Mouse (Mus musculus): ENCODE measurements around the gene Atp2b4. TPM values are rescaled to one million over a fixed set of nuclear protein-coding genes. Genes with fewer than 3 reads are reported as not detected.

Gene Atp2b4
- polyA plus RNA-seq, 1 experiment from 2014 or later = 7.7 TPM

DNA sequence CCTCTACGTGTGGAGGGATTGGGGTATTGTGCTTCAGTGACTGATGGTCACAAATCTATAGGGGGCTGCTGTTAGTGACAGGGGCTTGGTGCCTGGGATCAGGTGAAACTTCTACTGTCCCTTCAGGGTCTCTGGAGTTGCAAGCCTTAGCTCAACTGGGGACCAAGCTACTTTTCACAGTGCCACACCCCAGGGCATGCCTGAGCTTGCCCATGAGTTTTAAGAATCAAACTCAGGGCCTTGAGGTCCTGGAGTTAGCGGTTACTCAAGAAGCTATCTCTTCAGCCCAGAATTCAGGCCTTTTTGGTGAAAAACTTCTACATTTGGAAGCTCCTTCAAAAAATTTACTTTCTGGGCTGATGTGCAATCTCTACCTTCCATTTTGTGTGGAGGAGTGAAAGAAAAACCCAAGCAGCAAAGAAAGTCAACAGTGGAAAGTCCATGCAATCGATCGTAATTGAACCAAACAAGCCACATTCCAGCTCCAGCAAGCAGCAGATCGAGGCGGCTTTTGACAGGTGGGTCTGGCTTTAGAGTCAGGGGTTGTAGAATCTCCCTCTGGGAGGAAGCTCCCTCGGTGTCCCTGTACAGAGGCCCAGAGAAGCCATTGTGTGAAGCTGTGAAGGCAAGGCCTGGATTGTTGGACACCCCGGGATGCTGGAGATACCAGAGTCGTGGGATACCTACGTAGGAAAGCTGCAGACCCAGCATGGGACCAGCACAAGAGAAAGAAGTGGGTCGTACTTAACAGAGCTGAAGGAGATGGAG lies 136.5 kb downstream of the Atp2b4 start:
- ATAC-seq (ENCODE audit: low read depth) = no peak
- H3K27ac ChIP-seq (ENCODE audit: low read length) = no peak overlapping the region
- WGBS = 69% methylated on average over 11 of the region's 11 CpGs

DNA sequence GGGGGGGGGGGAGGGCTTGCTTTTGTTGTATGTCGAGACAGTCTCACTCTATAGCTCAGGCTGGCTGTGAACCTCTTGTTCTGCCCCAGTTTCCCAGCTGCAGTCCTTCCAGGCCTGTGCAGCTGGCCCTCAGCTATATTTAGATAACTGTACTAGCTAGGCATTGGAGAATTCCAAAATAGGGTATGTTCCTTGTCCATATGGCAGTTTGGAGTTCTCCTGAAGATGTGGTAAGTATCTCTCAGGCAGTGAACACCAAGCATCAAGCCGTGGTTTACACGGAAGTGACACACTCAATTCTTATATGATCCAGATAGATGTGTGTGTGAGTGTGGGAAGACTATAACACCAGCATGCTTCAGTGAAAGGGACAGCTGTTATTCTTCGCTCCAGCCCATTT lies 137.4 kb downstream of the Atp2b4 start:
- Histone ChIP-seq H3K4me1 (replicated peaks; ENCODE audit: control insufficient read depth, insufficient read depth, low read length) (peaks cover 14% of the 10 kb centered on the region), H3K9me3 (ENCODE audit: control insufficient read depth, low read length) (no peaks in the 10 kb centered on the region), H3K4me3 (ENCODE audit: low read length) (no peak overlapping the region), H3K27me3 (ENCODE audit: control insufficient read depth, insufficient read depth, low read depth, low read length) (no peaks in the 10 kb centered on the region), H3K4me2 (ENCODE audit: low read depth, low read length) (no peak overlapping the region), H3K36me3 (ENCODE audit: control insufficient read depth, insufficient read depth, low read length) (peaks cover 2% of the 10 kb centered on the region), H3K9ac (ENCODE audit: low read length) (no peak overlapping the region), H3K27ac (ENCODE audit: low read length) (no peak overlapping the region)
- WGBS = 62% methylated on average over 4 of the region's 4 CpGs
- no peak for ATAC-seq (ENCODE audit: low read depth)

More for the DNA sequence above, 136.5 kb downstream of the Atp2b4 start:
- H3K36me3 ChIP-seq (ENCODE audit: control insufficient read depth, insufficient read depth, low read length) = no peaks in the 10 kb centered on the region
- no peak overlapping the region for H3K9ac ChIP-seq (ENCODE audit: low read length)
- no peak overlapping the region for H3K4me3 ChIP-seq (ENCODE audit: low read length)
- H3K27me3 ChIP-seq (ENCODE audit: control insufficient read depth, insufficient read depth, low read depth, low read length) = no peaks in the 10 kb centered on the region
- no peak overlapping the region for H3K4me2 ChIP-seq (ENCODE audit: low read depth, low read length)
- H3K4me1 ChIP-seq (replicated peaks; ENCODE audit: control insufficient read depth, insufficient read depth, low read length) = peaks cover 6% of the 10 kb centered on the region
- H3K9me3 ChIP-seq (ENCODE audit: control insufficient read depth, low read length) = no peaks in the 10 kb centered on the region

DNA sequence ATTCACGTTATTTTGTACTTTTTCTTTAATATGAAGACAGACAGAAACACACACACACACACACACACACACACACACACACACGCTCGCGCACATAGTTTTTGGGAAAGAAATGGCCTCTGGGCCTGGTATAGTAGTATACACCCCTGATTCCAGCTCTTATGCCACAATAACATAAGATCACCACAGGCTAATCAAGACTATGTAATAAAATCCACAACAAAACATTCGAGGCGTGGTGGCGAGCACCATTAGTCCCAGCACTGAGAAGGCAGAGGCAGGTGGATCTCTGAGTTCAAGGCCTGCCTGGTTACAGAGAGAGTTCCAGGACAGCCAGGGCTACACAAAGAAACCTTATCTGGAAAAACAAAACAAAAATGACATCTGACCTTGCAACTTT lies 137.9 kb downstream of the Atp2b4 start:
- no peaks in the 10 kb centered on the region for H3K27me3 ChIP-seq (ENCODE audit: control insufficient read depth, insufficient read depth, low read depth, low read length)
- H3K9me3 ChIP-seq (ENCODE audit: control insufficient read depth, low read length) = no peaks in the 10 kb centered on the region
- H3K27ac ChIP-seq (ENCODE audit: low read length) = no peak overlapping the region
- no peak overlapping the region for H3K9ac ChIP-seq (ENCODE audit: low read length)
- no peak overlapping the region for H3K4me2 ChIP-seq (ENCODE audit: low read depth, low read length)
- H3K36me3 ChIP-seq (ENCODE audit: control insufficient read depth, insufficient read depth, low read length) = peaks cover 5% of the 10 kb centered on the region
- H3K4me3 ChIP-seq (ENCODE audit: low read length) = no peak overlapping the region
- no peak for ATAC-seq (ENCODE audit: low read depth)
- 91% methylated on average over 7 of the region's 7 CpGs for WGBS
- peaks cover 19% of the 10 kb centered on the region for H3K4me1 ChIP-seq (replicated peaks; ENCODE audit: control insufficient read depth, insufficient read depth, low read length)

DNA sequence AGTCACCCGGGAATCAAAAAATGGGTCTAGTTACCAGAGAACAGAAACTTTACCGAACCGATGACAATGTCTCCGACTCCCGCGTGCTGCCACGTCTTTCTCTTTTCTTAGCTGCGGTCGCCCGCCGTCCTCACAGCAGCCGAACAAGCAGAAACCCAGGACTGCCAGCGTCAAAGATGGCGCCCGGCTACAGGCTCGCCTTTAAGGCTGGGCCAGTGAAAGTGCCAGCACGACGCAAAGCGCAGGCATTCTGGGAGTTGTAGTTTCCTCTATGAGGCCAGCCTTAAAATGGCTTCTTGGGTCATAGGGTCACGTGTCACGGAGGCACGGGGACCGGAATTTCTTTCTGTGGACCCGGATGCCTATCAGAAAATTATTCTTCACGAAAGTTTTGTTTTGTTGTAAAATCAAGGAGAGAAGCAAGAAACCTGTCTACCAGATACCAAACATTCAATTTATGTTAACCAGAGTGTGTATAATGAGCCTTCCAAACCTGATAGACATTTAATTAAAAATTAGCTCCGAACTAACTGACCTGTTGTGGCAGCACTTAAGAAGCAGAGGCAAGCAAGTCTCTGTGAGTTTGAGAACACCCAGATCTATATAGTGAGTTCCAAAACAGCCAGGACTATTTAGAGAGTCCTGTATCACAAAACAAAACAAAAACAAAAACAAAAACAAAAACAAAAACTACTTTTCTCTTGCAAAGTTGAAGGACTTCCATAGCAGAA lies 139.5 kb downstream of the Atp2b4 start, which contains the start of gene Gm38394:
TSS of gene Gm38394 (minus strand) at position 116 of the 731 bp plus-strand sequence.
- no peaks in the 10 kb centered on the region for H3K9me3 ChIP-seq (ENCODE audit: control insufficient read depth, low read length)
- ATAC-seq (ENCODE audit: low read depth) = peak; percentile 99
- H3K27ac ChIP-seq (ENCODE audit: low read length) = peak within 1 kb of the TSS; percentile 96
- H3K36me3 ChIP-seq (ENCODE audit: control insufficient read depth, insufficient read depth, low read length) = peaks cover 15% of the 10 kb centered on the region
- H3K4me3 ChIP-seq (ENCODE audit: low read length) = peak within 1 kb of the TSS; percentile 64
- peaks cover 32% of the 10 kb centered on the region for H3K4me1 ChIP-seq (replicated peaks; ENCODE audit: control insufficient read depth, insufficient read depth, low read length)
- WGBS = 2% methylated on average over 26 of the region's 26 CpGs
- no peaks in the 10 kb centered on the region for H3K27me3 ChIP-seq (ENCODE audit: control insufficient read depth, insufficient read depth, low read depth, low read length)
- H3K9ac ChIP-seq (ENCODE audit: low read length) = peak within 1 kb of the TSS; percentile 90
- peak within 1 kb of the TSS; percentile 64 for H3K4me2 ChIP-seq (ENCODE audit: low read depth, low read length)

DNA sequence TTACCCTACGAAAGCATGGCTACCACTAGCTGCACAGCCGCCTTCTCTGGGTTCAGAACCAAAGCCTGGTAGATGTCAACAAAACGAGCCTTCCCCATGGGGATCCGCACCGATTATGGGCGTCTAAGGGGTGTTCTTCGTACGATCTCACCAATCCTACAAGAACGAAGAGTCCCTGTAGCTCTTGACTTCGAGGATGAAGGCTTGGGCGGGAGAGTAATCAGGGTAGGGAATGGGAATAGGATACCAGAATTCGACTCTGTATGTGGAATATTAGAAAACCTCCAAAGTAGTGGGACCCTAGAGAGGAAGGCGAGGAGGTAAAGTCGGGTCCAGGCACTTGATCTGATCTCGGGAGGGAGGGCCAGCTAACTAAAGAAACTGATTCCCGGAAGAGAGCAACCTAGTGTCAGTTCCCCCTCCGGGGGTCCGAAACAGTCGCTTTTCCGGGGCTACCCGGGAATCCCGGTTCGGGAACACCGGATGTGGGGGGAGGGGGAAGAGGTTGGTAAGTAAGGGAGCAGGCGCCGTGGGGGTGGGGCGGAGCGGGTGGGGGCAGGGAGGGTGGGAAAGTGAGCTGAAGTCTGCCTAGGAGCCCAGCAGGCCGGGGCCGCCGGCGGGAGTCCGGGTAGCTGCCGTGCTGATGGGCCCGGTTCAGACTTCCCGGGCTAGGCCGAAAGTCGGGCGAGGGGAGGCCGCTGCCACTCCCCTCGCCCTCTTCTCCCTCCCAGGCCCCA lies 140.2 kb downstream of the Atp2b4 start, which contains the start of gene Zbed6:
TSS of gene Zbed6 (minus strand) at position 420 of the 737 bp plus-strand sequence.
- peaks cover 15% of the 10 kb centered on the region for H3K36me3 ChIP-seq (ENCODE audit: control insufficient read depth, insufficient read depth, low read length)
- WGBS = under 1% methylated on average over 34 of the region's 41 CpGs
- H3K9ac ChIP-seq (ENCODE audit: low read length) = peak within 1 kb of the TSS; percentile 90
- no peaks in the 10 kb centered on the region for H3K9me3 ChIP-seq (ENCODE audit: control insufficient read depth, low read length)
- peak within 1 kb of the TSS; percentile 64 for H3K4me2 ChIP-seq (ENCODE audit: low read depth, low read length)
- H3K4me1 ChIP-seq (replicated peaks; ENCODE audit: control insufficient read depth, insufficient read depth, low read length) = peaks cover 32% of the 10 kb centered on the region
- peak within 1 kb of the TSS; percentile 96 for H3K27ac ChIP-seq (ENCODE audit: low read length)
- H3K4me3 ChIP-seq (ENCODE audit: low read length) = peak within 1 kb of the TSS; percentile 64
- ATAC-seq (ENCODE audit: low read depth) = peak; percentile 79
- no peaks in the 10 kb centered on the region for H3K27me3 ChIP-seq (ENCODE audit: control insufficient read depth, insufficient read depth, low read depth, low read length)

DNA sequence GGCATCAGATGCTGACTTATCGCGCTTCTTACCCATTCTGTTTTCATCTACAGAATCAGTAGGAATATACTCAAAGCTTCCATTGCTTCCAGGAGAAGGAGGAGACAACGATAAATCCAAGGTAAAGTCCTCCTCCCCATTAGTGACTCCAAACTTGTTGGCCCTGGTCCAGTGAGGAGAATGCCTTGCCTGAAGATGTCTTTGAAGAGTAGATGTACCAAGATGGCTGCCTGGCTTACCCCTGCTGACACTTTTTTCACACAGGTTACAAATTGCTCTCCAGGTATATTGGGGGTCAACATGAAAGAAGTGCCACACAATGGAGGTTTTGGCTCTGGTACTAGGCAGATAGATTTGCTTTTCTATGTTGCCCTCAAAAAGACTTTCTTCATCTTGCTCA lies 142.0 kb downstream of the Atp2b4 start:
- H3K4me3 ChIP-seq (ENCODE audit: low read length) = no peak overlapping the region
- no peak overlapping the region; the same call in 1 of the 2 replicates for H3K4me2 ChIP-seq (ENCODE audit: low read depth, low read length)
- peaks cover 15% of the 10 kb centered on the region for H3K36me3 ChIP-seq (ENCODE audit: control insufficient read depth, insufficient read depth, low read length)
- no peak for ATAC-seq (ENCODE audit: low read depth)
- WGBS = 57% methylated on average over 3 of the region's 3 CpGs
- no peaks in the 10 kb centered on the region for H3K9me3 ChIP-seq (ENCODE audit: control insufficient read depth, low read length)
- no peaks in the 10 kb centered on the region for H3K27me3 ChIP-seq (ENCODE audit: control insufficient read depth, insufficient read depth, low read depth, low read length)
- peaks cover 32% of the 10 kb centered on the region for H3K4me1 ChIP-seq (replicated peaks; ENCODE audit: control insufficient read depth, insufficient read depth, low read length)
- no peak overlapping the region; the same call in 1 of the 2 replicates for H3K27ac ChIP-seq (ENCODE audit: low read length)
- H3K9ac ChIP-seq (ENCODE audit: low read length) = no peak overlapping the region

DNA sequence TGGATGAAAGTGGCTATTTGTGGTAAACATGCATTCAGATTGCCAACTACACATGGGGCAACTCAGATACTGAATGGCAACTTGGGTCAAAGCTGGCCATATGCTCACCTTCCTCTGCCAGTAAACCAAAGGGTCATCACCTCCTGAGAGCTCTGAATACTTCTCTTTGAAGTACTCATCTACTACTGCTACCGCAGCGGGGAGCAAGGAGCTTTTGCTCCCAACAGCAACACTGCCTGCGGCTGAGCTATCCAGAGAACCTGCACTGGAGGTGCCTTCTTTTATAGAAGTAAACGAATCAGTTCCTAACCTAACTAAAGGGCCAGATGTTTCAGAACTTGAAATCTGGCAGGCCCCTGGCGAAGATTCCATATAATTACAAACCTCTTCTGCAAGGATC lies 144.0 kb downstream of the Atp2b4 start:
- H3K4me3 ChIP-seq (ENCODE audit: low read length) = no peak overlapping the region
- no peak overlapping the region for H3K27ac ChIP-seq (ENCODE audit: low read length)
- H3K36me3 ChIP-seq (ENCODE audit: control insufficient read depth, insufficient read depth, low read length) = peaks cover 16% of the 10 kb centered on the region
- no peak for ATAC-seq (ENCODE audit: low read depth)
- WGBS = 50% methylated on average over 5 of the region's 5 CpGs
- H3K4me2 ChIP-seq (ENCODE audit: low read depth, low read length) = 0 out of 2 replicates have a peak overlapping the region, but pooled peaks have one; percentile 0
- no peaks in the 10 kb centered on the region for H3K27me3 ChIP-seq (ENCODE audit: control insufficient read depth, insufficient read depth, low read depth, low read length)
- no peaks in the 10 kb centered on the region for H3K9me3 ChIP-seq (ENCODE audit: control insufficient read depth, low read length)
- peaks cover 32% of the 10 kb centered on the region for H3K4me1 ChIP-seq (replicated peaks; ENCODE audit: control insufficient read depth, insufficient read depth, low read length)
- no peak overlapping the region; the same call in 1 of the 2 replicates for H3K9ac ChIP-seq (ENCODE audit: low read length)

DNA sequence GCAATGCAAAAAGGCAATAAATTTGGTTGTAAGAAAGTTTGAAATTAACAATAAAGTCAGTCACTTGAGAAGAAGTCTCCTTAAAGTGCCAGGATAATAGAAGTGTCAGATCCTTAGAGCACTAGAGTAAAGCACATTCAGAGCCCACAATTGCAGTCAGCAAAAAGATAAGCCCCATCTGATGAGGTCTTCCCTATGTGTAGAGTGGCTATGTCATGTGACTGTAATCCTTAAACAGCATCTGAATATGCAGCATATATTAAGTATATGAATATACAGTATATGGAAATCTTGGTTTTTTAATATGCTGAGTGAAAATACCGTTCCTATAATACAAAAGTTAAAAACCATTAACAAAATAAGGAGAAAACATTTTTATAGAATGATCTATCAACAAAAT lies 147.8 kb downstream of the Atp2b4 start:
- Histone ChIP-seq H3K4me1 (replicated peaks; ENCODE audit: control insufficient read depth, insufficient read depth, low read length) (peaks cover 13% of the 10 kb centered on the region), H3K9me3 (ENCODE audit: control insufficient read depth, low read length) (no peaks in the 10 kb centered on the region), H3K27me3 (ENCODE audit: control insufficient read depth, insufficient read depth, low read depth, low read length) (no peaks in the 10 kb centered on the region), H3K27ac (ENCODE audit: low read length) (no peak overlapping the region), H3K4me2 (ENCODE audit: low read depth, low read length) (no peak overlapping the region), H3K36me3 (ENCODE audit: control insufficient read depth, insufficient read depth, low read length) (peaks cover 13% of the 10 kb centered on the region; the same call in 1 of the 2 replicates), H3K9ac (ENCODE audit: low read length) (no peak overlapping the region), H3K4me3 (ENCODE audit: low read length) (no peak overlapping the region)
- WGBS = 86% methylated on average over 1 of the region's 1 CpGs
- ATAC-seq (ENCODE audit: low read depth) = no peak

Data from lung, embryonic 16.5 days (tissue).